Mouse (Mus musculus): Measurements from ENCODE around the gene Olig1. TPM values are rescaled to one million over a fixed set of nuclear protein-coding genes. Genes with fewer than 3 reads are reported as not detected.
"Not testable (repeated sequence)": the region's sequence is repeated elsewhere in the genome, so short reads cannot be mapped to it uniquely, and the experiment has no call there.

Olig1 gene
- polyA plus RNA-seq, 1 experiment from 2014 or later = 5.2 TPM

DNA sequence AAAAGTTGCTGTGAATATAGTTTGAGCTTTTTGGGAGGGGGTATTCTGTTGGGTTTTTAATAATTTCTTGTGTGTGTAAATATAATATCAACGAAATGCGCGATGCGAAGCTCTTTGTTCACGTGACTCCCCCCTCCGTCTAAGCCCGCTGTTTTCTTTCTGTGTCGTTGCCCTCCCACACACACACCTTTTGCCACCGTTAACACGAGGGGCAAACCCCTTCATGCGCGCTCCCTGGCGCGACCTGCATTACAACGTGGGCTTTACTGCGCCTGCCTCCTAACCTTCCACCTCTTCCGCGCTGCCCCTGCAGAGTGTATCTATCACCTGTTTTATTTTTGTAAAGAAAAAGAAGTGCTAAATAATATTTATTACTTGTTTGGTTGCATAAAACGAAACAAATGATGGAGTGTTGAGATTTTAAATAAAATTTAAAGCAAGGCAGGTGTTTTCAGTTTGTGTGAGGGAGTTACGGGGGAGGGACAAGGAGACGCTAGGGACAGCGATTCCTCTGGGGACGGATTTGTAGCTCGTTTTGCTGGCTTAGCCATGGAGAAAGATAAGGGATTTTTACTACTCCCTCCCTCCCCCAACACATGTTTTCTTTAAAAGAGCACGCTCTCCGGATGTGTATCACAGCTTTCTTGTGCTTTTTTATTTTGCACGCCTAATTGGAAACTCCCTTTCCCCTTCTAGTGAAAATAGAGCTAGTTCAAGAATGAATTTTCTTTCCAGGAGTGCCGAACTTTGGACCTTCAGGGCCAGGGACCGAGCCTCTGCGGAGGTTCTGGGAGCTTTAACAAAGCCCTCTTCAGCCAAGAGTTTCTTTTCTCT lies 41.1 kb upstream of the Olig1 start:
- Histone ChIP-seq H3K9ac (no peak overlapping the region), H3K4me1 (peaks cover 20% of the 10 kb centered on the region), H3K4me3 (no peak overlapping the region), H3K27ac (no peak overlapping the region), H3K27me3 (peaks cover 100% of the 10 kb centered on the region), H3K9me3 (replicated peaks) (no peaks in the 10 kb centered on the region), H3K36me3 (no peaks in the 10 kb centered on the region), H3K4me2 (replicated peaks) (no peak overlapping the region)
- no peak for ATAC-seq (ENCODE audit: low FRiP score)
- 2% methylated on average over 30 of the region's 30 CpGs for WGBS

DNA sequence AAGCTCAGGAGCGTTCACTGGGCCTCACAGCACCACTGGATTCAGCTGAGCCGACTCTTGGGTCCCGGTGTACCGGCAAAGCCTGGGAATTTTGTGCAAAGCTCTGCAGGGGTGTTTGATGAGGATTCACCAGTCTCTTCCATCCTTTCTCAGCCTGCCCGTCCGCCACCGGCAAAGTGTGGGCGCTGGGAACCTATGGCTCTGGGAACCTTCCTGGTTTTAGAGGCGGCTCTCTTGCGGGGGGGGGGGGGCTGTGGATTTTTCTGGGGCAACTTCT lies 40.6 kb upstream of the Olig1 start:
- Histone ChIP-seq H3K36me3 (no peaks in the 10 kb centered on the region), H3K27me3 (peaks cover 100% of the 10 kb centered on the region), H3K4me3 (no peak overlapping the region), H3K9me3 (replicated peaks) (no peaks in the 10 kb centered on the region), H3K4me2 (replicated peaks) (no peak overlapping the region), H3K9ac (no peak overlapping the region), H3K4me1 (peaks cover 19% of the 10 kb centered on the region), H3K27ac (no peak overlapping the region)
- WGBS = 3% methylated on average over 10 of the region's 10 CpGs
- ATAC-seq (ENCODE audit: low FRiP score) = no peak

GRCm38 (mm10) chr16:91229643-91230042 lies 39.9 kb upstream of the Olig1 start:
- Histone ChIP-seq H3K9ac (no peak overlapping the region), H3K4me2 (replicated peaks) (no peak overlapping the region), H3K4me1 (peaks cover 19% of the 10 kb centered on the region), H3K27ac (no peak overlapping the region), H3K9me3 (replicated peaks) (no peaks in the 10 kb centered on the region), H3K4me3 (no peak overlapping the region), H3K27me3 (peaks cover 100% of the 10 kb centered on the region), H3K36me3 (no peaks in the 10 kb centered on the region)
- WGBS = 11% methylated on average over 8 of the region's 8 CpGs
- no peak for ATAC-seq (ENCODE audit: low FRiP score)

- no peak overlapping the region for H3K4me3 ChIP-seq
- no peak overlapping the region for H3K4me2 ChIP-seq (replicated peaks)
- WGBS = 3% methylated on average over 26 of the region's 26 CpGs
- H3K27ac ChIP-seq = no peak overlapping the region
- H3K9ac ChIP-seq = no peak overlapping the region
- no peaks in the 10 kb centered on the region for H3K36me3 ChIP-seq
- peaks cover 11% of the 10 kb centered on the region for H3K4me1 ChIP-seq
- ATAC-seq (ENCODE audit: low FRiP score) = peak; percentile 46; the same call in 1 of the 2 replicates
- H3K9me3 ChIP-seq (replicated peaks) = no peaks in the 10 kb centered on the region
- peaks cover 100% of the 10 kb centered on the region for H3K27me3 ChIP-seq
These were observed 37.6 kb upstream of the Olig1 start for GRCm38 (mm10) chr16:91231781-91232469.

- Histone ChIP-seq H3K27ac (no peak overlapping the region), H3K9ac (no peak overlapping the region), H3K4me3 (no peak overlapping the region), H3K36me3 (no peaks in the 10 kb centered on the region), H3K4me2 (replicated peaks) (no peak overlapping the region), H3K4me1 (peaks cover 7% of the 10 kb centered on the region), H3K27me3 (peaks cover 100% of the 10 kb centered on the region), H3K9me3 (replicated peaks) (no peaks in the 10 kb centered on the region)
- no peak for ATAC-seq (ENCODE audit: low FRiP score)
- 2% methylated on average over 25 of the region's 25 CpGs for WGBS
These were observed 36.9 kb upstream of the Olig1 start for GRCm38 (mm10) chr16:91232470-91233240.

DNA sequence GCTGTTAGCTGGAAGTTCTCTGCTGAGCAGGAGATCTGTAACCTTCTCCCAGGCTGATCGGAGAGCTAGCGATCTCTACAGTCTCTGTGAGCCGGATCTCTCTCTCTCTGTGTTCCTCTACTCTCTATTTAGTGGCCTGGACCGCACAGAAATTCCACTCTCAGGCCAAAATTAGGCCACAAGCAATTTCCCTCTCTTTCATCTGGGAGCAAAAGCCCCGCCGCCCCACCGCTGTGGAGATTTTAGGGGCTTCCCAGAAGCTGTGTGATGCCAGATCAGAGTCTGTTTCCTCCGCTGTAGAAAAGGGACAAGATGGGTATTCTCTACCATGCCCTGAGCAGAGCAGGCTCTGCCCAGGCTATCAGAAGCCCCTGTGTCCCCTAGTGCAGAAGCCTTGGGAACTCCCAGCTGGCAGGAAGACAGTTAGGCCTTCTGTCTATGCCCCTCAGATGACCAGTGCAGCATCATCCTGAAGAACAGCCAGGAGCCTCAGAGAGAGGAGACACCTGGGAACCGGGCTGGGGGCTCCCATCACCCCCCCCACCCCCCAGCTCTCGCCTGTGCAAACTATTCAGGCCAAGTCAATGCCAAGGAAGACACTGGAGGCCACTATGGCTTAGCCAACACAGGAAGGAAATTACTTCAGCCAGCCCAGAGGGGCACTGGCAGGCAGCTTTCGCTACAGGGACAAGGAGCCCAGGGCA lies 36.2 kb upstream of the Olig1 start:
- Histone ChIP-seq H3K27ac (no peak overlapping the region), H3K27me3 (peaks cover 100% of the 10 kb centered on the region), H3K36me3 (no peaks in the 10 kb centered on the region), H3K4me3 (no peak overlapping the region), H3K4me2 (replicated peaks) (no peak overlapping the region), H3K9ac (no peak overlapping the region), H3K4me1 (peaks cover 7% of the 10 kb centered on the region), H3K9me3 (replicated peaks) (no peaks in the 10 kb centered on the region)
- 12% methylated on average over 11 of the region's 11 CpGs for WGBS
- no peak for ATAC-seq (ENCODE audit: low FRiP score)

- 68% methylated on average over 4 of the region's 4 CpGs for WGBS
- H3K27me3 ChIP-seq = peaks cover 96% of the 10 kb centered on the region
These were observed 30.5 kb upstream of the Olig1 start for GRCm38 (mm10) chr16:91239024-91239423.

GRCm38 (mm10) chr16:91246292-91246691 lies 23.3 kb upstream of the Olig1 start:
- H3K4me3 ChIP-seq = no peak overlapping the region
- no peaks in the 10 kb centered on the region for H3K9me3 ChIP-seq (replicated peaks)
- H3K27ac ChIP-seq = no peak overlapping the region
- H3K36me3 ChIP-seq = no peaks in the 10 kb centered on the region
- 16% methylated on average over 9 of the region's 9 CpGs for WGBS
- H3K9ac ChIP-seq = no peak overlapping the region
- H3K4me1 ChIP-seq = peaks cover 5% of the 10 kb centered on the region; the same call in 1 of the 2 replicates
- peaks cover 58% of the 10 kb centered on the region for H3K27me3 ChIP-seq
- peak; percentile 90 for ATAC-seq (ENCODE audit: low FRiP score)
- H3K4me2 ChIP-seq (replicated peaks) = no peak overlapping the region

More at GRCm38 (mm10) chr16:91239024-91239423, 30.5 kb upstream of the Olig1 start:
- H3K4me1 ChIP-seq = no peaks in the 10 kb centered on the region
- H3K27ac ChIP-seq = no peak overlapping the region
- no peak overlapping the region for H3K4me3 ChIP-seq
- H3K4me2 ChIP-seq (replicated peaks) = no peak overlapping the region
- no peak overlapping the region for H3K9ac ChIP-seq
- no peak for ATAC-seq (ENCODE audit: low FRiP score)
- no peaks in the 10 kb centered on the region for H3K9me3 ChIP-seq (replicated peaks)
- no peaks in the 10 kb centered on the region for H3K36me3 ChIP-seq

DNA sequence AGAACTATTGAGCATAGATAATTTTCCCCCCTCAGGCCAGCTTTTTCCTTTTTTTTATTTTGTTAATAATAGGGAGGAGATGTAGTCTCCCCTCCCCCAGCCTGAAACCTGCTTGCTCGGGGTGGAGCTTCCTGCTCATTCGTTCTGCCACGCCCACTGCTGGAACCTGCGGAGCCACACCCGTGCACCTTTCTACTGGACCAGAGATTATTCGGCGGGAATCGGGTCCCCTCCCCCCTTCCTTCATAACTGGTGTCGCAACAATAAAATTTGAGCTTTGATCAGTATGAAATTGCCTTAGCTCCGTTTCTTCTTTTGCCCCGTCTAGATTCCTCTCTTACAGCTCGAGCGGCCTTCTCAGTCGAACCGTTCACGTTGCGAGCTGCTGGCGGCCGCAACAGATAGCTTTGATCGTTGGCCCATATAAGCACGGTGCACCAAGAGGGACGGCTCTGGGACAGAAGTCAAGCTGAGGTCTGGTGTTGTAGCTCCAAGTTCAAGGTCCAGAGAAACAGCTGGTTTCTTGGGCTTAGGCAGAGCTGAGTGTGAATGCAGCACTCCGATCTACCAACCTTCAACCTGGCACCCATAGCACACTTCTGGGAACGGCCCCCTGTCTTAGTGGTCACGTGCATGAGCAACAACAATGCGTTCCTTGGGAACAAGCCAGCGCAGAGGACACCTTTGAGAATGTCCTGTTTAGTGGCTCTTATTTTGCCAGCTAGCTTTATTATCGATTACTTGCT lies 14.0 kb upstream of the Olig1 start:
- not testable (repeated sequence) for H3K36me3 ChIP-seq; H3K4me2 ChIP-seq (replicated peaks); H3K9me3 ChIP-seq (replicated peaks); H3K4me1 ChIP-seq; H3K9ac ChIP-seq; H3K4me3 ChIP-seq; H3K27ac ChIP-seq; ATAC-seq (ENCODE audit: low FRiP score)
- peaks cover 50% of the 10 kb centered on the region for H3K27me3 ChIP-seq
- 4% methylated on average over 18 of the region's 28 CpGs for WGBS

DNA sequence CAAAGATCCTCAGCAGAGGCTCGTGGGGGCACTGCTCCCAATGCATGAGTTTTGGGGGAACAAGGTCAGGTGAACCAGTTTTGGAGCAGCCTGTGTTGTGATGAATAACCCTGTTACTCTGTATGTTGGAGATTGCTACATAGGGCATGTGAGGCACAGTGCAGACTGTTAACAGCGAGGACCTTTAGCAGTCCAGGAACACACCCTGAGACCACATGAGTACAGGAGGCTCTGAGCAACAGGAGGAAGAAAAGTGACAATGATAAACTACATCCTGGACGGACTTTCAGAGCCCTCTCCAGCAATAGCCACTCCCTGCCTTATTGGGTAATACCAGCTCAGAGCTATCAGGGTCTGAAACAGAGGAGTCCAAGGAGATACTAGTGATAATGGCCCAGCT lies 10.6 kb upstream of the Olig1 start:
- peaks cover 84% of the 10 kb centered on the region for H3K27me3 ChIP-seq
- no peak overlapping the region for H3K4me3 ChIP-seq
- no peak overlapping the region for H3K9ac ChIP-seq
- no peak for ATAC-seq (ENCODE audit: low FRiP score)
- H3K36me3 ChIP-seq = no peaks in the 10 kb centered on the region
- H3K9me3 ChIP-seq (replicated peaks) = no peaks in the 10 kb centered on the region
- H3K4me2 ChIP-seq (replicated peaks) = no peak overlapping the region
- H3K27ac ChIP-seq = no peak overlapping the region
- 0 out of 2 replicates have a peak, but pooled peaks cover 3% of the 10 kb centered on the region for H3K4me1 ChIP-seq
- 64% methylated on average over 3 of the region's 3 CpGs for whole genome bisulfite sequencing

DNA sequence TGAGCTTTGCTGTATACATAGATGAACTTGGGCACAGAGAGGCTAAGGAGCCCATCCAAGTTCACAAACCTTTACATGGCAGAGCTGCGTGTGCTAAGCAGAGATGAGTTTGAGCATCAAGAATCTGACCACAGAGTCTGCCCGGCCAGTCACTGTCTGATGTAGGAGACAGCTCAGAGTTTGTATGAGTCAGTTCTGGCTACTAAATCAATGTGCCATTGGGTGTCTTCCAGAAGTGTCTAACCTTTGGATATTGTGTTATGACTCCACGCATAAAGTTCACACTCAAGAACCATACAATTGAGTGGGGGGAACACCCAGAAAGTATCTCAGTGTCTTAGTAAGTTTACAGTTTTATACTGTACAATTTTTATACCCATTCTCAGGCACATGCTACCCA lies 8.7 kb upstream of the Olig1 start:
- H3K27me3 ChIP-seq = peaks cover 100% of the 10 kb centered on the region
- H3K4me3 ChIP-seq = no peak overlapping the region
- 0 out of 2 replicates have a peak, but pooled peaks cover 3% of the 10 kb centered on the region for H3K4me1 ChIP-seq
- no peak for ATAC-seq (ENCODE audit: low FRiP score)
- H3K27ac ChIP-seq = no peak overlapping the region
- H3K36me3 ChIP-seq = no peaks in the 10 kb centered on the region
- H3K9ac ChIP-seq = no peak overlapping the region
- H3K9me3 ChIP-seq (replicated peaks) = no peaks in the 10 kb centered on the region
- H3K4me2 ChIP-seq (replicated peaks) = no peak overlapping the region
- 92% methylated on average over 3 of the region's 3 CpGs for WGBS
